Mouse (Mus musculus): ENCODE results near the gene Gm10188.
A peak's percentile ranks its signal among the peaks of the same experiment; 100 is the strongest.

The Gm10188 gene

GRCm38 (mm10) chr1:132229667-132230066, at the start of gene Gm10188:
Gene Gm10188 (minus strand): TSS chr1:132229767.
- no peak for DNase-seq (ENCODE audit: low spot score)

- no peak for DNase-seq (ENCODE audit: low spot score)
These were observed 47.6 kb upstream of the Gm10188 start for GRCm38 (mm10) chr1:132277124-132277523.

GRCm38 (mm10) chr1:132276694-132277093, 47.1 kb upstream of the Gm10188 start:
- DNase-seq (ENCODE audit: low spot score) = no peak

- DNase-seq (ENCODE audit: low spot score) = no peak
These were observed 41.7 kb upstream of the Gm10188 start for GRCm38 (mm10) chr1:132271237-132271636.

GRCm38 (mm10) chr1:132268418-132269060, 39.0 kb upstream of the Gm10188 start:
- DNase-seq (ENCODE audit: low spot score) = no peak

GRCm38 (mm10) chr1:132267959-132268358, 38.4 kb upstream of the Gm10188 start:
- DNase-seq (ENCODE audit: low spot score) = no peak

GRCm38 (mm10) chr1:132266791-132267557, 37.4 kb upstream of the Gm10188 start:
- DNase-seq (ENCODE audit: low spot score) = no peak

- no peak for DNase-seq (ENCODE audit: low spot score)
These were observed 36.4 kb upstream of the Gm10188 start for GRCm38 (mm10) chr1:132265936-132266335.

- DNase-seq (ENCODE audit: low spot score) = no peak
These were observed 35.8 kb upstream of the Gm10188 start for GRCm38 (mm10) chr1:132265211-132265859.

- DNase-seq (ENCODE audit: low spot score) = no peak
These were observed 35.0 kb upstream of the Gm10188 start for GRCm38 (mm10) chr1:132264577-132264976.

GRCm38 (mm10) chr1:132263618-132264017, 34.1 kb upstream of the Gm10188 start:
- no peak for DNase-seq (ENCODE audit: low spot score)

GRCm38 (mm10) chr1:132261058-132261457, 31.5 kb upstream of the Gm10188 start:
- no peak for DNase-seq (ENCODE audit: low spot score)

- no peak for DNase-seq (ENCODE audit: low spot score)
These were observed 30.8 kb upstream of the Gm10188 start for GRCm38 (mm10) chr1:132260331-132260730.

- DNase-seq (ENCODE audit: low spot score) = no peak
These were observed 24.9 kb upstream of the Gm10188 start for GRCm38 (mm10) chr1:132254467-132254866.

- DNase-seq (ENCODE audit: low spot score) = no peak
These were observed 17.1 kb upstream of the Gm10188 start for GRCm38 (mm10) chr1:132246641-132247040.

- DNase-seq (ENCODE audit: low spot score) = no peak
These were observed 16.6 kb upstream of the Gm10188 start for GRCm38 (mm10) chr1:132246137-132246536.

GRCm38 (mm10) chr1:132245010-132245409, 15.4 kb upstream of the Gm10188 start:
- no peak for DNase-seq (ENCODE audit: low spot score)

GRCm38 (mm10) chr1:132237585-132238159, 8.1 kb upstream of the Gm10188 start:
- peak; percentile 85 for DNase-seq (ENCODE audit: low spot score)

GRCm38 (mm10) chr1:132234757-132235273, 5.2 kb upstream of the Gm10188 start:
- DNase-seq (ENCODE audit: low spot score) = no peak

GRCm38 (mm10) chr1:132233566-132233965, 4.0 kb upstream of the Gm10188 start:
- DNase-seq (ENCODE audit: low spot score) = peak; percentile 72

GRCm38 (mm10) chr1:132231470-132232274, 2.1 kb upstream of the Gm10188 start:
- no peak for DNase-seq (ENCODE audit: low spot score)

Measured in embryo, embryonic 10.5 days (tissue).